Mouse (Mus musculus): ENCODE results near the gene Dip2c.

DNA sequence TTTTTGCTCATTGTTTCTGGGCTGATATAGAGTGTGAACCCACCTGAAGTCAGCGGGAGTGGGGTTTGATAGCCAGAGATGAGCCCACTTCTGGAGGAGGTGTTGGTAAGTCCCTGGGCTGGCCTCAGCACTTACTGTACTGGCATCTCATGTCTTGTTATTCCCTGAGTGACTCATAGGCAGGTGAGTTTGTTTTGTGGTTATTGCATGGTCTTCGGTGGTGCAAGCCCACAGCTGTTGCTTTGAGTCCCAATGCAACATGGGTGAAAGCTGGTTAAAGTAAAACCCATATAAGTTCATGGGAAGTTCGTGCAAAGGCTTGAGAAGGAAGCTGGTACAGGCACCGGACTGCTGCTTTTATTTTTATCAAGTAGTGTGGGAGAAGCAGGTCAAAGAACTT, 64.0 kb downstream of the Dip2c start:
- TF ChIP-seq CTCF (IDR thresholded peaks at IDR 0.05; ENCODE audit: low read depth) (no peak), EP300 (optimal IDR thresholded peaks at IDR 0.05) (no peak)
